Mouse (Mus musculus) liver, embryonic 13.5 days (tissue): ENCODE results near the gene Cab39l. TPM values are rescaled to one million over a fixed set of nuclear protein-coding genes. Genes with fewer than 3 reads are reported as not detected.

ENCODE experiments used
- ATAC-seq: fragments of 200-750 bp; cut with Nextera tagmentation; 2 replicates; pipeline ENCODE4 v1.8.0; 2017; ENCODE audit warnings: low read depth, mild to moderate bottlenecking, moderate number of reproducible peaks, moderate library complexity
- DNase-seq: peaks from one replicate; pipeline ENCODE4 v3.0.0; 2022
- H3K27ac ChIP-seq: fragments of 300-500 bp; sonication (generic); 2 replicates; pipeline ENCODE4 v1.5.1; 2015; ENCODE audit warnings: moderate library complexity, mild to moderate bottlenecking, inconsistent platforms
- H3K27me3 ChIP-seq: fragments of 300-500 bp; sonication (generic); 2 replicates; pipeline ENCODE4 v1.6.1; 2015; ENCODE audit warnings: mild to moderate bottlenecking, inconsistent platforms
- H3K36me3 ChIP-seq: fragments of 300-500 bp; sonication (generic); 2 replicates; pipeline ENCODE4 v1.6.1; 2015; ENCODE audit warnings: mild to moderate bottlenecking, inconsistent platforms
- H3K4me1 ChIP-seq: fragments of 300-500 bp; sonication (generic); replicated peaks from 2 replicates; pipeline ENCODE4 v1.6.1; 2015; ENCODE audit warnings: inconsistent platforms
- H3K4me2 ChIP-seq: fragments of 300-500 bp; sonication (generic); 2 replicates; pipeline ENCODE4 v1.6.1; 2015; ENCODE audit warnings: inconsistent platforms, mild to moderate bottlenecking, moderate library complexity
- H3K4me3 ChIP-seq: fragments of 300-500 bp; sonication (generic); replicated peaks from 2 replicates; pipeline ENCODE4 v1.5.1; 2015; ENCODE audit warnings: mild to moderate bottlenecking, inconsistent platforms
- H3K9ac ChIP-seq: fragments of 300-500 bp; sonication (generic); 2 replicates; pipeline ENCODE4 v1.6.1; 2015; ENCODE audit warnings: mild to moderate bottlenecking, inconsistent platforms
- H3K9me3 ChIP-seq: fragments of 300-500 bp; sonication (generic); replicated peaks from 2 replicates; pipeline ENCODE4 v1.6.1; 2016; ENCODE audit warnings: inconsistent platforms
- WGBS: fragments of 180-500 bp; shearing (Covaris S2); methylation state at CpG from one replicate; pipeline ENCODE4 v1.1.7; 2015; ENCODE audit not compliant: insufficient replicate concordance; 5-methylcytosine and 5-hydroxymethylcytosine counted together
- polyA plus RNA-seq: library from polyadenylated mRNA; unstranded; fragments of >200 nt; fragmentation: Nextera tagmentation; extraction: Ambion mirVana; gene quantifications from 2 replicates; pipeline ENCODE4 v1.2.1, GENCODE M21; 2015

Cab39l gene
- polyA plus RNA-seq, 1 experiment from 2014 or later, result 30.7 TPM

DNA sequence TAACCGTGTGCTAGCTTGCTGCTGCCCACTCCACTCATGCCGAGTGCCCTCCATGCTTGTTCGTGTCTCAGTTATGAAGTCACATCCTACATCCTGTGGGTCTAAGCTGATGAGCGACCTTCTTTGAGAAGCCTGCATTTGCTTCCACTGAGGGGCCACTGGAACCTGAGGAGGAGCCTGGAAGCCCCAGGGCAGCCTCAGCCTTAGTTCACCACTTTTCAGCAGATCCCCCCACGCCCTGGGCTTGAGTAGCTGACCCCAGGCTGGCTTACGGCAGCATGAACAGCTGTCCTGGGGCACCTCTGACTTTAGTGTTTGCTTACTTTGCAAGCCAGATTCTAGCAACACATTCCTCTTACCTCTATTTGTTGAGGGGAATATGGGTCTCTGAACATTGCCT lies 126.0 kb downstream of the Cab39l start:
- Histone ChIP-seq H3K27me3 (no peaks in the 10 kb centered on the region), H3K36me3 (peaks cover 27% of the 10 kb centered on the region), H3K9ac (no peak overlapping the region), H3K4me3 (no peak overlapping the region), H3K4me2 (no peak overlapping the region), H3K27ac (no peak overlapping the region), H3K9me3 (no peaks in the 10 kb centered on the region), H3K4me1 (no peaks in the 10 kb centered on the region)
- 81% methylated on average over 6 of the region's 6 CpGs for WGBS
- DNase-seq (no peak), ATAC-seq (no peak)

GRCm38 (mm10) chr14:59576385-59576784 lies 135.6 kb downstream of the Cab39l start:
- DNase-seq (no peak), ATAC-seq (no peak)
- Histone ChIP-seq H3K4me2 (no peak overlapping the region), H3K9me3 (no peaks in the 10 kb centered on the region), H3K4me1 (no peaks in the 10 kb centered on the region), H3K4me3 (no peak overlapping the region), H3K36me3 (peaks cover 38% of the 10 kb centered on the region), H3K27ac (no peak overlapping the region), H3K27me3 (no peaks in the 10 kb centered on the region), H3K9ac (no peak overlapping the region)
- 81% methylated on average over 5 of the region's 5 CpGs for WGBS

GRCm38 (mm10) chr14:59590614-59591013 lies 149.8 kb downstream of the Cab39l start:
- no peaks in the 10 kb centered on the region for H3K27me3 ChIP-seq
- no peak for ATAC-seq
- no peak overlapping the region for H3K4me2 ChIP-seq
- WGBS, result 78% methylated on average over 1 of the region's 1 CpGs
- H3K4me3 ChIP-seq, result no peak overlapping the region
- no peaks in the 10 kb centered on the region for H3K4me1 ChIP-seq
- no peak overlapping the region for H3K9ac ChIP-seq
- H3K27ac ChIP-seq, result no peak overlapping the region
- H3K36me3 ChIP-seq, result peaks cover 49% of the 10 kb centered on the region
- no peaks in the 10 kb centered on the region for H3K9me3 ChIP-seq
- DNase-seq, result no peak

- Histone ChIP-seq H3K27me3 (no peaks in the 10 kb centered on the region), H3K4me1 (peaks cover 7% of the 10 kb centered on the region), H3K9me3 (no peaks in the 10 kb centered on the region), H3K4me2 (no peak overlapping the region), H3K27ac (no peak overlapping the region), H3K36me3 (peaks cover 36% of the 10 kb centered on the region), H3K4me3 (no peak overlapping the region), H3K9ac (no peak overlapping the region)
- 69% methylated on average over 8 of the region's 8 CpGs for WGBS
- ATAC-seq (no peak), DNase-seq (no peak)
These were observed 151.1 kb downstream of the Cab39l start for GRCm38 (mm10) chr14:59591901-59592300.

GRCm38 (mm10) chr14:59592593-59592992 lies 151.8 kb downstream of the Cab39l start:
- Histone ChIP-seq H3K9ac (no peak overlapping the region), H3K4me2 (no peak overlapping the region), H3K27me3 (no peaks in the 10 kb centered on the region), H3K27ac (no peak overlapping the region), H3K9me3 (no peaks in the 10 kb centered on the region), H3K36me3 (peaks cover 36% of the 10 kb centered on the region), H3K4me1 (peaks cover 11% of the 10 kb centered on the region), H3K4me3 (no peak overlapping the region)
- ATAC-seq (no peak), DNase-seq (no peak)
- WGBS, result 90% methylated on average over 3 of the region's 3 CpGs

DNA sequence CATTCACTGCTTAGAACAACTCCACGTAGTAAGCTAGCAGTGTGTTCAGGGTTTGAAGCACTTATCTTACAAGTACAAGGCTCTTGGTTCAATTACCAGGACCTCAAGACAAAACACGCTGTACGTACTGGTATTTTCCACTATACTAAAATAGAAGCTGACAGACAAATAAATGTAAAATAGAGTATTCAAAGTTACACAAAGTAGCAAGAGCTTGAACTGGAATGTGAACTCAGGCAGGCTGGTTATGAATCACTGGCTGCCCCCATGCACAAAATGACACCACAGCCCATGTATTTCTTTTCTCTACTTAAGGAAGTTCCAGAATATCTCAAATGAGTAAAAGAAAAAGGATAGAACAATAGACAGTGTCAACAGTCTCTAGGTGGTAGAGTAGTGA lies 154.2 kb downstream of the Cab39l start:
- Histone ChIP-seq H3K9me3 (no peaks in the 10 kb centered on the region), H3K4me3 (no peak overlapping the region), H3K4me1 (peaks cover 15% of the 10 kb centered on the region), H3K9ac (no peak overlapping the region), H3K27ac (no peak overlapping the region), H3K4me2 (no peak overlapping the region), H3K27me3 (no peaks in the 10 kb centered on the region), H3K36me3 (peaks cover 18% of the 10 kb centered on the region)
- DNase-seq, result no peak
- no peak for ATAC-seq
- 79% methylated on average over 3 of the region's 3 CpGs for WGBS

DNA sequence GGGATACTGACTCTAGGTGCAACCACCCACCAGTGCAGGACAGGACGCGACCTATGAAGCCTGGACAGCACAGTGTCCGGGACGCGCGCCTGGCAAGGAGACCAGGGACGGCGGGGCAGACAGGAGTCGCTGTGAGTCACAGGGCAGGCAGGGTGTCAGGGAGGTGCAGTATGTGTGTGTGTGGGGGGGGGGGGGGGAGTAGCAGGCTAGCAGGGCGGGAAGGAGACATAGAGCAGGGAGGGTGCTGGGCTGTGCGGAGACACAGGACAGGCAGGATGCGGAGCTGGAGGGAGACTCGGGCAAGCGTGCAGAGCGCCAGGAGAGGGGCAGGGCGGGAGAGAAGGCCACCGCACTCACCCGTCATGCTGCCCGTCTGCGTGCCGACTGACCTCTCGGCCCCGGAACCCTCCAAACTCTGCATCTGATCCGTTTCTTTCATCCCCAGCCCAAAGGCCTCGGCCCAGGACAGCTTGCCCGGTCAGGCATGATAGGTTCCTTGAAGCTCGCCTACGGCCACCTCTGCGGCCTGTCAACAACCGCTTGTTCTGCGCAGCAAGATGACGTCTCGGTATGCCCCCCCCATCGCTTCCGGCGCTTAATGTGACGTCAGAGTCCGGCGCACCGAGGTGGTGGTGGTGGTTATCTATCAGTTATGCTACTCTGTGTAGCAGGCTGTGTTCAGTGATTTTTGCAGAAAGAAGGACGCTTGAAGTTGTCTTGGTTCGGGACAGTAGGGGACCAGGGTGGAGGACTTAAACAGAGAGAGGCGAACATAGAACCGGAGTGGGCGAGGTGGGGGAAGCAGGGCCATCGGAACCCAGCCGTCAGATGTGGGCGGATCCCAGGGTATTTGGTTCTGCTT lies 156.9 kb downstream of the Cab39l start, which contains the start of gene Cdadc1:
Gene Cdadc1 (minus strand): TSS at position 562 of the 862 bp plus-strand sequence.
- under 1% methylated on average over 46 of the region's 48 CpGs for WGBS
- peak; percentile 92 for ATAC-seq
- no peaks in the 10 kb centered on the region for H3K9me3 ChIP-seq

GRCm38 (mm10) chr14:59598260-59598627 lies 157.5 kb downstream of the Cab39l start:
- Histone ChIP-seq H3K27ac (peak overlapping the region; percentile 50; the same call in 1 of the 2 replicates), H3K4me1 (peaks cover 15% of the 10 kb centered on the region), H3K9me3 (no peaks in the 10 kb centered on the region), H3K4me3 (peak overlapping the region; percentile 94), H3K36me3 (no peaks in the 10 kb centered on the region), H3K4me2 (peak overlapping the region; percentile 84), H3K9ac (peak overlapping the region; percentile 86), H3K27me3 (peaks cover 11% of the 10 kb centered on the region; the same call in 1 of the 2 replicates)
- DNase-seq (no peak), ATAC-seq (peak; percentile 19; the same call in 1 of the 2 replicates)
- WGBS, result 2% methylated on average over 8 of the region's 8 CpGs

More for the DNA sequence above, 156.9 kb downstream of the Cab39l start, which contains the start of gene Cdadc1:
- peaks cover 15% of the 10 kb centered on the region for H3K4me1 ChIP-seq
- peak within 1 kb of the TSS; percentile 84 for H3K4me2 ChIP-seq
- peaks cover 6% of the 10 kb centered on the region; the same call in 1 of the 2 replicates for H3K27me3 ChIP-seq
- peak within 1 kb of the TSS; percentile 86 for H3K9ac ChIP-seq
- peak; percentile 90 for DNase-seq
- peak within 1 kb of the TSS; percentile 75 for H3K27ac ChIP-seq
- peak within 1 kb of the TSS; percentile 94 for H3K4me3 ChIP-seq
- H3K36me3 ChIP-seq, result peaks cover 3% of the 10 kb centered on the region; the same call in 1 of the 2 replicates

GRCm38 (mm10) chr14:59604002-59604645 lies 163.4 kb downstream of the Cab39l start:
- DNase-seq, result no peak

DNA sequence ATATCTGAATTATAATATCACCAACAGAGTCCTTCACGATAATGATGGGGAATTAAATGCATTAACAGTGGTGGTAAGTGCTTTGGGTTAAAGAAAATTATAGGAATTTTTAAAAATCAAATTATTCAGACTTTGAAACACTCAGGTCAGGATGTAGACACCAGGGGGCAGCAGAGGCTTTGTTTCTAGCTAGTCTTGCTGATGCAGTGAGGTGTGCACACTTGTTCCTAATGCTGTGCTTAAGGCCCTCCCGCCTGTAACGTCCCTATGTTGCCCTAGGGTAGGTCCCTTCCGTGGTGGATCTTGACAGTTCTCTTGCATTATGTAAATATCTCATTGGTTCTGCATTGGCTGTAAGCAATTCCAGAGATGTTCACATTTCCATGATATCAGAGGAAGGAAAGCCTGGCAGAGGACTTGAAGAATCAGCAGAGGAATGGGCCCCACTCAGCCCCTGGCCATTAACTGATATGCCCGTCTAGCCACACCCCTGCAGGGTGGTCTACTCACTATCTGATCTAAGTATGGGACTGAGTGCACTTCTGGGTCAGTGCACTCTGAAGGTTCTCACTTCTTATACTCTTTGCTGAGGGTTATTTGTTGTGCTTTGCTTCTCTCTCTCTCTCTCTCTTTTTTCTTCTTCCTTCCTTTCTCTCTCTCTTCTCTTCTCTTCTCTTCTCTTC lies 165.0 kb downstream of the Cab39l start:
- peaks cover 12% of the 10 kb centered on the region; the same call in 1 of the 2 replicates for H3K27me3 ChIP-seq
- H3K4me3 ChIP-seq, result no peak overlapping the region
- no peaks in the 10 kb centered on the region for H3K9me3 ChIP-seq
- H3K36me3 ChIP-seq, result no peaks in the 10 kb centered on the region
- no peak for ATAC-seq
- WGBS, result 16% methylated on average over 5 of the region's 5 CpGs
- peaks cover 4% of the 10 kb centered on the region for H3K4me1 ChIP-seq
- peak; percentile 39 for DNase-seq
- H3K9ac ChIP-seq, result no peak overlapping the region
- no peak overlapping the region for H3K4me2 ChIP-seq
- no peak overlapping the region for H3K27ac ChIP-seq

More at GRCm38 (mm10) chr14:59604002-59604645, 163.4 kb downstream of the Cab39l start:
- Histone ChIP-seq H3K27me3 (peaks cover 12% of the 10 kb centered on the region; the same call in 1 of the 2 replicates), H3K4me3 (no peak overlapping the region), H3K27ac (no peak overlapping the region), H3K9ac (no peak overlapping the region), H3K9me3 (no peaks in the 10 kb centered on the region), H3K36me3 (no peaks in the 10 kb centered on the region), H3K4me2 (no peak overlapping the region), H3K4me1 (peaks cover 4% of the 10 kb centered on the region)
- no peak for ATAC-seq
- 53% methylated on average over 5 of the region's 5 CpGs for WGBS

- Histone ChIP-seq H3K4me2 (no peak overlapping the region), H3K27ac (no peak overlapping the region), H3K9me3 (no peaks in the 10 kb centered on the region), H3K27me3 (0 out of 2 replicates have a peak, but pooled peaks cover 6% of the 10 kb centered on the region), H3K9ac (no peak overlapping the region), H3K36me3 (no peaks in the 10 kb centered on the region), H3K4me1 (peaks cover 4% of the 10 kb centered on the region), H3K4me3 (no peak overlapping the region)
- no peak for ATAC-seq
- WGBS, result 29% methylated on average over 3 of the region's 3 CpGs
- no peak for DNase-seq
These were observed 166.2 kb downstream of the Cab39l start for GRCm38 (mm10) chr14:59607021-59607420.
